ENCODE assay signal across 21 mouse cellular contexts in genomic region chr4:120007889-120008288, GRCm38 (mm10). TPM values are rescaled to one million over a fixed set of nuclear protein-coding genes. Genes with fewer than 3 reads are reported as not detected.
"Had no signal": no experiment of that assay in that cellular context is flagged by ENCODE, and none has a peak within 500 bp of the region (broad histone marks: within the 10 kb centered on the region; RNA-seq: fewer than 3 reads in every experiment).

No protein-coding gene starts in this region.

- H3K4me1 ChIP-seq: intestine, embryonic 15.5 days; neural tube, embryonic 12.5 days had no signal

- H3K27me3 ChIP-seq: intestine, embryonic 15.5 days; limb, embryonic 13.5 days; neural tube, embryonic 12.5 days had no signal

- H3K9me3 ChIP-seq: intestine, embryonic 15.5 days; limb, embryonic 13.5 days; midbrain, embryonic 10.5 days; neural tube, embryonic 12.5 days had no signal

- H3K36me3 ChIP-seq: intestine, embryonic 15.5 days; limb, embryonic 13.5 days; midbrain, embryonic 10.5 days; neural tube, embryonic 12.5 days had no signal

- H3K27ac ChIP-seq: intestine, embryonic 15.5 days; limb, embryonic 13.5 days; liver, embryonic 14.5 days; midbrain, embryonic 10.5 days; neural tube, embryonic 12.5 days had no signal

- ATAC-seq: intestine, embryonic 15.5 days had no signal

- H3K4me2 ChIP-seq: intestine, embryonic 15.5 days; limb, embryonic 13.5 days; neural tube, embryonic 12.5 days had no signal

- H3K9ac ChIP-seq: intestine, embryonic 15.5 days; limb, embryonic 13.5 days; liver, embryonic 14.5 days; neural tube, embryonic 12.5 days had no signal

- H3K4me3 ChIP-seq: intestine, embryonic 15.5 days; limb, embryonic 13.5 days; midbrain, embryonic 10.5 days; neural tube, embryonic 12.5 days had no signal

- DNase-seq: kidney, adult 2 months; kidney, postnatal 36 days; layer of hippocampus, adult 9-11 months; layer of hippocampus, postnatal 36 days; left cerebral cortex, postnatal 4 days; lung, adult 18-20 months; midbrain, embryonic 14.5 days; right cerebral cortex, postnatal 4 days; spleen, adult 18-20 months; thymus, postnatal 4 days had no signal

RNA-seq across cellular contexts. Expression of gene AL607142.1, which starts 56.9 kb away (rescaled TPM):
- total RNA-seq: layer of hippocampus, adult 18-20 months; layer of hippocampus, postnatal 36 days; left cerebral cortex, postnatal 10 days; left cerebral cortex, postnatal 4 days; liver, adult 2 months; neutrophil, adult 5-6 weeks had no signal
- polyA plus RNA-seq: intestine, embryonic 15.5 days; kidney, adult 2 months; kidney, embryonic 16.5 days; limb, embryonic 13.5 days; liver, adult 2 months; liver, embryonic 14.5 days; midbrain, embryonic 10.5 days; midbrain, embryonic 14.5 days; neural tube, embryonic 12.5 days; stomach, embryonic 14.5 days had no signal
